Mouse (Mus musculus): ENCODE data around the gene Mief1. TPM values are rescaled to one million over a fixed set of nuclear protein-coding genes. Genes with fewer than 3 reads are reported as not detected.

Gene Mief1
- 10.7 and 13.6 TPM in 2 replicates for polyA plus RNA-seq (2021; fragmentation: Nextera tagmentation)
- long read RNA-seq, experiment 1, full-length matches to known transcripts: 49 of 98 reads
- long read RNA-seq, experiment 1, partial matches to known transcripts: 11 of 98 reads
- long read RNA-seq, experiment 1, other reads (novel, unspliced or antisense): 38 of 98 reads
- long read RNA-seq, experiment 2, full-length matches to known transcripts: 1 of 14 reads
- long read RNA-seq, experiment 2, partial matches to known transcripts: 2 of 14 reads
- long read RNA-seq, experiment 2, other reads (novel, unspliced or antisense): 11 of 14 reads

DNA sequence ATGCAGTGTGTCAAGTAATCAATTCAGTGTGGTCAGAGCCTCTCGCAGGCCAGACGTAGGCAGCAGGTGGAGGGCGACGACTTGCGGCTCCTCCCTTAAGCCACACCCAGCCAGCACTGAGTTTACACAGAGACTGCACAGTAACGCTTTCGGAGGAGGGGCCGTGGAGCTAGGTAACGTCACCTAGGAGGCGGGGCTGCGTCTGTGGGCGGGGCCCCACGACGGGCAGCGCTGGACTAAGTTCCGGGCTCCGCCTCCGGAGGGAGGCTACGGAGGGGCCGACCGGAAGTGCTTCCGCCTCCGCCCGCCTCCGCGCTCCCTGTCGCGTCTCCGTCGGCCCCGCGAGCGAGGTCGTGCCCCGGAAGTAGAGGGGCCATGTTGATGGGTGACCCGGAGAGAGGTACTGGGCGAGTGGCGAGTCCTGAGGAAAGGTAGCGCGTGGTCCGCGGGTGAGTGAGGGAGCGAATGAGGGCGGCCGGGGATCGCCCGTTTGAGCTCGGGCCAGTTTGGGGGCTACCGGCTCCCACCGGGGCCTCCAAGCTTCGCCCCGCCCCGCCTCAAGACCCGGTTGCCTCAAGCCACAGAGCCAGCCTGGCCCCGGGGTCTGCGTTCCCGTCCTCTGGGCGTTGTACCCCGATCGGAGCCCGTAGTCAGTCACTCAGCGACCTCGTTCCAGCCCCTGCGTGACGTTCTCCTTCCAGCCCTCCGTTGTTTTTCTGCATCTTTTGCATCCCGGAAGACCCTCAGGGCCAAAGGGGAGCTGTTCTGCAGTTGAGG is at the start of gene Mief1:
Gene Mief1 (plus strand): TSS at position 286 of the 777 bp plus-strand sequence.

DNA sequence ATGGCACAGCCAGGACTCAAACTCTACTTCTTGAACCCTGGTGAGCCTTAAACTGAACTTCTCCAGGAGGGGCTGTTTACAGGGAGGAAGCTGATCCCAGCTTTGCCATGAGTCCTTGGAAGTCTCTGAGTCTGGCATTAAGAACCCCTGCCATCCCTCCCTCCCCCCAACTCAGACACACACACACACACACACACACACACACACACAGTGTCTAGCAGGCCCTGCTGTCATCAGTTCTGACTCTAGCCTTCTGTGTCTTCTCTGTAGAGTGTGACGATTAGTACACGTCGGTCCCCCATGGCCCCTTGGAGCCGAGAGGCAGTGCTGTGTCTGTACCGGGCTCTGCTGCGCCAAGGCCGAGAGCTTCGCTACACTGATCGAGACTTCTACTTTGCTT is 1.7 kb downstream of the Mief1 start, which contains the start of gene AC140267.1:
Gene AC140267.1 (plus strand): TSS at position 301 of the 400 bp plus-strand sequence.

DNA sequence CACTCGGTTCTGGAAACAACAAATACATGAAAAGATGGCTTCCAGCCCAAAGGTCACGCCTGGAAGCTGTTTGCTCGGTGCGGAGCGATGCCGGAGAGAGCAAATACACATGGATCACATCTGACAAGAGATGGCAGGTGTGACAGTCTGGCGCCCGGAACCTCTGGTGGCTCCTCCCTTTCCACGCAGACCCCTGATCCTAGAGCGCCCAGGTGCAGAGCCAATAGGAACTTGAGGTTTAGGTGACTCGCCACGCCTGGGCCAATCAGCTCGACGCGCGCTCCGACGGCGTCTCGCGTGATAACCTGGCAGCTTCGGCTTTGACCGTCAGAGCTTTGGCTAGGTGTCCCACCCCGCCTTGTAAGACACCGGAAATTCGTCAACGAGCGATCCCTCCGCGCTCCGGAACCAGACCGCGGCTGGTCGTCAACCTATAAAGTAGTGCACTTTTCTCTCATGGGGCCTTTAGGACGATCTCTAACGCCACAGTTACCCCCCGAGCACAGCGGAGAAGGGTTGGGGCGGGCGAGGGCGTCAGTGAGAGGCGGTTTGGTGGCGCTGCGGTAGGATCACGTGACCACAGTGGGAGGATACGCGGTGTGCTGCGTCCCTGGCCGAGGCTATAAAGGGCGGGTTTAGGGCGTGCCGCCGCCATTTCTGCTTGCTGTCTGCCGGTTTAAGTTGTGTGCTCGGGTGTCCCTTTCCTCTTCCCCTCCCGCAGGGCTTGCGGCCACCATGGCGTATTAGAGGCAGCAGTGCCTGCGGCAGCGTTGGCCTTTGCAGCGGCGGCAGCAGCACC is 21.2 kb downstream of the Mief1 start, which contains the start of gene Atf4:
Gene Atf4 (plus strand): TSS at position 338 of the 799 bp plus-strand sequence.

DNA sequence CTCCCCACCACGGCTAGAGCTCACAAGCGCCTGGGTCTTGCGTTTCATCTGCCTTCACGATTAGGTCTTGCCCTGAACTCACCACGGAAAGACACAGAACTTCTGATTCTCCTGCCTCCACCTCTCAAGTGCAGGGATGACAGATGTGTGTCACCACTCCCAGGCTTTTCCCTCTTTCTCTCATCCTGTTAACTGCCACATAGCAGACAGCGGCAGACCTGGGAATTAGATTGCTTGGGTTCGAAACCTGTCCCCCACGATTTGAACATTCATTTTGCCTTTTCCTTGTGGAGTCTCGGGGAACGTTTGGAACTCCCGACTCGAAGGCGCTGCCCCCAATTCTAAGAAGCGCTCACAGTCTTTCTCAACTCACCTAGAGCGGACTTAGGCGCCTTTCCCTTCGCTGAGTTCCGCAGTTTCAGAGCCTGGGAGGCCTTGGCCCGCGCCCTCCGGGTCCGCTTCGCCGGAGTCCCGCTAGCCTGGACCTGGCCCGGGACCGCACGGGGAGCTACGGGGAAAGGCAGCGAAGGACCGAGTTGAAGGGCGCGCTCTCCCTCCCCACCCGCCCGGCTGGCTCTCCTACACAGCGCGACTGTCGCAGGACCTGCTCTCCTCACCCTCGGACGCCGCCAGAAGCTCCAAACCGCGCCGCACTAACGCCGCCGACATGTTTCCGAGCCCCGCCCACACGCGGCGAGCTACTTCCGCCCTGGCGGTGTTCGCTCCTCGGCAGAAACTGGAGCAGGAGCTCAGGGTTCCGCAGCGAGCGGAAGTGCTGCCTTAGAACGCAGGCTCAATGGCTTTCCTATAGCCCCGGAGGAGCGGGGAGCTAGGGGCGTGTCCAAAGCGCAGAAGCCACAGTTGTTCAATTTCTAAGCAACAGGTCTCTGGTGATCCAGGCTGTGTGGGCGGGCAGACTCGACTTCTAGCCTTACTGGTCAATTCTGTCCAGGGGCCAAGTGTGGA is 30.1 kb downstream of the Mief1 start, which contains the start of gene Rps19bp1:
Gene Rps19bp1 (minus strand): TSS at position 706 of the 966 bp plus-strand sequence.

DNA sequence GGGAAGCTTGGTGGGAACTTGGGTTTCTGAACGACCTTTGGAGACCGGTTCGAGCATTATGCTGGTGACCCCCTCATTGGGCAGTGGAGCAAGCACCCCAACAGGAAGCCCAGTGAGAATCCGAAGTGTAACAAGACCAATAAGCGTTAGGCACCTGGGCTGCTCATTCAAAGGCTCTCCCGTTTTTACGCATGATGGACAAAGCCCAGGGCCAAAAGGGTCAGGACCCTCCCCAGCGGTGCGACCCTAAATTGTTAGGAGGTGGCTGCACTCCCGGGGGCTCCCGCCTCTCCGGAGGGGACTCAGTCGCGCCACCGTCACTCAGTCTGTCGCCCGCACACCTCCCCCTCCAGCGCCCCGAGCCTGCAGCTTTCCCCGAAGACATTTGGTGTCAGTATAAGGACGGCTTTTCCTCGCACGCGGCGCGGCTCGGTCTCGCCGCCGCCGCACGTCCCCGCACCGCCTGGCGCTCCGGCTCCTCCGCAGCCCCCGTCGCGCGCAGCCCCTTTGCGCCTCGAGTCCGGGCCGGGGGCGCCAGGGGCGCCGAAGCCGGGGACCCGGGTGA is 53.1 kb downstream of the Mief1 start, which contains the start of gene Cacna1i:
Gene Cacna1i (plus strand): TSS at position 388 of the 565 bp plus-strand sequence.

Other genes starting within 250 kb of the Mief1 start
- gene Pdgfb, start 219.0 kb upstream of the Mief1 start, polyA plus RNA-seq (2021; fragmentation: Nextera tagmentation): 7.8 and 11.7 TPM in 2 replicates
- gene Syngr1, start 142.7 kb upstream of the Mief1 start, polyA plus RNA-seq (2021; fragmentation: Nextera tagmentation): 126 and 202 TPM in 2 replicates
- 1,493 and 2,101 TPM in 2 replicates for gene Rpl3, start 142.2 kb upstream of the Mief1 start, polyA plus RNA-seq (2021; fragmentation: Nextera tagmentation)
- gene Tab1, start 100.9 kb upstream of the Mief1 start, polyA plus RNA-seq (2021; fragmentation: Nextera tagmentation): 13.0 and 16.6 TPM in 2 replicates
- gene Mgat3, start 60.3 kb upstream of the Mief1 start, polyA plus RNA-seq (2021; fragmentation: Nextera tagmentation): 14.3 and 15.9 TPM in 2 replicates
- not detected in 2 replicates for gene AC140267.1, start 1.8 kb downstream of the Mief1 start, polyA plus RNA-seq (2021; fragmentation: Nextera tagmentation)
- 85.3 and 101 TPM in 2 replicates for gene Atf4, start 21.2 kb downstream of the Mief1 start, polyA plus RNA-seq (2021; fragmentation: Nextera tagmentation)
- 104 and 108 TPM in 2 replicates for gene Rps19bp1, start 30.3 kb downstream of the Mief1 start, polyA plus RNA-seq (2021; fragmentation: Nextera tagmentation)
- 2.2 and 2.9 TPM in 2 replicates for gene Cacna1i, start 53.2 kb downstream of the Mief1 start, polyA plus RNA-seq (2021; fragmentation: Nextera tagmentation)